Mouse (Mus musculus) heart, postnatal 25 days (tissue): Measurements from ENCODE around the gene Eftud2. TPM values are rescaled to one million over a fixed set of nuclear protein-coding genes. Genes with fewer than 3 reads are reported as not detected.
A peak's percentile ranks its signal among the peaks of the same experiment; 100 is the strongest.

Source experiments
- DNase-seq: peaks from one replicate; pipeline ENCODE4 v3.0.0; 2022; ENCODE audit warnings: low spot score
- intact Hi-C: fragments of 180-260 bp; cut with DNase I; formaldehyde crosslinking; loops from one replicate; pipeline ENCODE4 v1.15.1; 2025
- total RNA-seq, 2 experiments: library from RNA; stranded (reverse); gene quantifications; 2 replicates each; pipeline ENCODE4 v1.2.3; 2021

The Eftud2 gene
- total RNA-seq, 2 experiments from 2014 or later, result 34.6 to 36.1 TPM

DNA sequence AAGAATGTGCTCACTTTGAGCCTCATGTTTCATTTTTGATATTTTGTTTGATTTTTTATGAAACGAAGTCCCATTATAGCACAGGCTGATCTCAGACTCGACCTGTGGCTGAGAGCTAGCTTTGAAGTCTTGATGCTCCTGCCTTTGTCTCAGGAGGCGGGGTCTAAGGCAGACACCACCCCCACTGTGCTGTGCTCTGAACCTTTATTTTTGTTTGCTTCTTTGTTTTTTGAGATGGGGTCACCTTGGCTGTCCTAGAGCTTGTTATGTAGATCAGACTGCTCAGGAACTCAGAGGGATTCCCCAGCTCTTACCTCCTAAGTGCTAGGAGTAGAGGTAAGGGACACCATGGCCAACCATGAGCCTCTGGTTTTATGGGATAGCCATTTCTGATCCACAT is 60.4 kb downstream of the Eftud2 start:
- intact Hi-C loops, result no loop called here
- DNase-seq, result no peak

DNA sequence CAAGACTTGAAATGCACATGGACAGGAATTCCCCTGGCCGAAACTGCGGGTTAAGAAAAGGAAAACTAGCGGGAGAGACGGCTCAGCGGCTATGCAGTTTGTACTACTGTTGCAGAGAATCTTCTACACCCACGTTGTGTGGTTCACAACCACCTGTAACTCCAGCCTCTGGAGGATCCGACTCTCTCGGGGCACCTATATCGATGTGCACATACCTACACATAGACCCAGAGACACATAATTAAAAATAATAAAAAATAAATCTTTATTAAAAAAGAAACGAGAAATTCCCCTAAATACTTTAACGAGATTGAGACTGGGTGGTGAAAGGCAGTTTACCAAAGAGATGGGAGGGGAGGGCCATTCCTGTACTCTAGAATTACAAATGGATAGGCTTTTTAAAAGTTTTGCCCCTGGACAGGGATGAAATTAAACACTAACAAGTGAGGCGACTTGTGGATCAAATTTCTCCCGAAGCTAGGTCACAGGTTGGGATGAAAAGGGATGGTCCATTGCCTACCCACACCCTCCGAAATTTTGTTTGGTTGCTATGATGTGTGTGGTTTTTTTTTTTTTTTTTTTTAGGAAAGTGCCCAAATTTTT is 60.9 kb downstream of the Eftud2 start:
- intact Hi-C loops, result loop anchor here (2.0 kb wide), 1 partner anchor 43 kb away; no protein-coding TSS in a partner anchor
- DNase-seq, result no peak

DNA sequence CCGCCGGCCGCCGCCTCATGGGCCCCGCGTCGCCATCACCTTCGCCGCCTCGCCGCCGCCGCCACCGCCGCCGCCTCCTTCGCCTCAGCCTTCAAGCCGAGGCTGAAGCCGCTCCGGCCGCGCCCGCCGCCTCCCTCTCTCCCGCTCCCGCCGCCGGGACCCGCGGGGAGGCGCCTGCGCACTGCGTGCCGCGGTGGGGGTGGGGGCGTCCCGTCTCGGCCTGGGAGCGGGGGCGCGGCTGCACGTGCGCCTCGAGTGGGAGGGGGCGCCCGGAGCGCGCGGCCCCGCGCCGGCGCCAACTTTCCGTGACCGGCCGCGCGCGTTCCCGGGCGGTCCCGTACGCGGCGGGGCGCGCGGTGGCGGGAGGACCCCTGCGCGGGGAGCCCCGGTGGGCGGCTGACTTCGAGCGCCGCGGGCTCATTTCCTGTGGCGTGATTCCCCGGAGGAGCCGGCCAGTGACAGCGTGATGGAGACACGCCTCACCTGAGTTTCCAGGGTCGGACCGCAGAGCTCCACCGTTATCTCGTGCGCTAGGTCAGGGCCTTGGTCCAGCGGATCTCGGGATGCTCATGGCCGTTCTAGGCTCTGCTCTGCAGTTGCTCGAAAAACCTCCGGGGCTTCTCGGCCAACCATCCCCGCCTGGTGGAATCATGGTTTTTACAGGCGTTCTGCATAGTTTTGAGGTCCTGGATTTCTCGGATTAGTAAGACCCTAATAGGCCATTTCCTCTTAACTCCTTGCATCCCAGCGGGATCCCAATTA is 61.6 kb downstream of the Eftud2 start, which contains the start of gene Gjc1:
Gene Gjc1, minus strand, starts transcription at position 680 of the 762 bp plus-strand sequence.
- peak; percentile 49 for DNase-seq
- intact Hi-C loops, result loop anchor here (2.0 kb wide), 1 partner anchor 42 kb away; no protein-coding TSS in a partner anchor

DNA sequence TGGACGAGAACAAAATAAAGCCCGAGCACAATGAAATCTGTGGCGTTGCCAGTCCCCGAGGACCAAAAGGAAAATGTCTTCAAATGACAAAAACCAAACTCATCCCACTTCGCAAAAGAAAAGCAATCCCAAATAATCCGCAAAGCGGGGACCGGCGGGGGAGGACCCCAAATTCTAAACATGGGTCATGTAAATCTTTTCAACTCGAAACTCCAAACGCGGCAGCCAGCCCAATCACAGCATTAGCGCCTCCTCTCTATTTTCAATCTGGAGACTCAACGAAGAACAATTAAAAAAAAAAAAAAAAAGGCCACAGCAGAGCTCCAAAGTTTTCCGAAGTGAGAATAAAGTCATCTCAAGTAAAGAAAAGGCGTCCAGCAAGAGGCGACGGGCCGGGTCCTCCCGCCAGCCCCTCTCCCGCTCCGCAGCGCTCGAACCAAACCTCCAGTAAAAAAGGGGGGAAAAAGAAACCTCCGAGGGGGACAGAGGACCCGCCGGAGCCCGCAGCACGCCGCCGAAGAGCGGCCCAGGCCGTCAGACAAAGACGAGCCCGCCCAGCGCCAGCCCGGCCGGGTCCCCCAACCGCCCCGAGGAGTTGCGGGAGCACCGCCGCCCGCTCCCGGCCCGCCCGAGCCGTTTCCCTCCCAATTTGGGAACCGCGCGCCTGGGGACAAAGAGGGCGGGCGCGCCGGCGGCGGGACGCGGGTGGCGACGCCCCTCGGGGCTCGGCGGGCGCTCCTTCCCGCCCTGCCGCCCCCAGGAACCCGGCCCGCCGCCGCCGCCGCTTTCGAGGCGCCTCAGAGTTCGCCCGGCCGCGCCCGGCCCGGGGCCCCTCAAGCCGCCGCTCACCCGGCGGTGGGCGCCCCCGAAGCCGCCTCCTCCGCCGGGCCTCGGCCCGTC is 62.4 kb downstream of the Eftud2 start:
- intact Hi-C loops, result loop anchor here (2.0 kb wide), 1 partner anchor 42 kb away; no protein-coding TSS in a partner anchor
- DNase-seq, result no peak

DNA sequence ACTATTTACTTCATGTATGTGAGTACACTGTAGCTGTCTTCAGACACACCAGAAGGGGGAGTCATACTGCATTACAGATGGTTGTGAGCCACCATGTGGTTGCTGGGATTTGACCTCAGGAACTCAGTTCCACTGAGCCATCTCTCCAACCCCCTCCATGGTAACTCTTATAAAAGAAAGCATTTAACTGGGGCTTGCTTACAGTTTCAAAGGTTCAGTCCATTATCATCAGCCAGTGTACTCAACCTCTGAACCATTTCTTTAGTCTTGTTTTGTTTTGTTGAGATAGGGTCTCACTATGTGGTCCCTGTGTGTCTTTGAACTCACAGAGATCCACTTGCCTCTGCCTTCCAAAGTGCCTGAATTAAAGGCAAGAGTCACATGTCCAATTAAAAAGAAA is 65.9 kb downstream of the Eftud2 start:
- intact Hi-C loops, result no loop called here
- DNase-seq, result no peak

DNA sequence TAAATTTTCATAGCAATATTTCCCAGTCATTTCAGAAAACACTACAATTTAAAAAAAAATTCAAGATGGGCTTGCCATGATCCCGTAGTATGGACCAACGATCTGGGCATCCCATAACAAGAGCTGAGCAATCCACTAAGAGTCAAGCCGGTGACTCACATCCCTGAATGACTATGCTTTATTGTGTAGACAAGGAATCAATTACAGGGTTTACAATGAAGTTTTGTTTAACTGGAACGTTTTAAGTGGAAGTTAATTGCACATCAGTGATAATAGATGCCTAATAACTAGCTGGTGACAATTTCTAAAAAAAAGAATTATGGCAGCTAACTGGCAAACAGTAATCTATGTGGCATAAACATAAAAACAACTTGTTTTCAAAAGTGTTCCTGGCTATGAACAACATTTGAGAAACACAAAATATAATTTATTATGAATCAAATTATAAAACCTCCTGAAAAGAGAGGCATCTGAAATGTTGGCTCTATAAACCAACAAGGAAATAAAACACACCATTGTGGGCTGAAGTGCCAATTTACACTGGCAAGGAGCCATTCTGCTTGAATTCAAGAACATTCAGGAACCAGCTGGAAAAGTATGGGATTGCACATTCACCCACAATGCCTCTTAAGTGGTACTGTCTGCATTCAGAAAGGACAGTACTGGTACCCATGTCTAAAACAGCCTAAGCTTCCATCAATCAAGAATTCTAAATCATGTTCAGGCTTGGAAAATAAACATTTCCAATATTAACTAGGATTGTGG is 69.9 kb downstream of the Eftud2 start:
- intact Hi-C loops, result no loop called here
- DNase-seq, result no peak

DNA sequence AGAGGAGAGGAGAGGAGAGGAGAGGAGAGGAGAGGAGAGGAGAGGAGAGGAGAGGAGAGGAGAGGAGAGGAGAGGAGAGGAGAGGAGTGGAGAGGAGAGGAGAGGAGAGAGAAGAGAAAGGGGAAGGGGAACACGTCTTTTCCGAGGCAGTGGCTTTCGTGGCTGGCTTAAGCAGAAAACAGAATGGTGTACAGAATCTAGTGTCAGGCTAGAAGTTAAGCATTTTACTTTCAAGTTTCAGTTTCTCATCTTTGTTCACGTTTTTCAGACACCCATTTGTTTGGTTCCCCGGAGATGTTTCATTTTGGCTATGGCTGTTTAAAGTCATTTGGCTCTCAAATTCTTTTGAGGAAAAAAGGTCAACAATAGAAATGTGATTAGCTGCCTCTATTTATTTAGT is 72.5 kb downstream of the Eftud2 start:
- intact Hi-C loops, result no loop called here
- DNase-seq, result no peak

DNA sequence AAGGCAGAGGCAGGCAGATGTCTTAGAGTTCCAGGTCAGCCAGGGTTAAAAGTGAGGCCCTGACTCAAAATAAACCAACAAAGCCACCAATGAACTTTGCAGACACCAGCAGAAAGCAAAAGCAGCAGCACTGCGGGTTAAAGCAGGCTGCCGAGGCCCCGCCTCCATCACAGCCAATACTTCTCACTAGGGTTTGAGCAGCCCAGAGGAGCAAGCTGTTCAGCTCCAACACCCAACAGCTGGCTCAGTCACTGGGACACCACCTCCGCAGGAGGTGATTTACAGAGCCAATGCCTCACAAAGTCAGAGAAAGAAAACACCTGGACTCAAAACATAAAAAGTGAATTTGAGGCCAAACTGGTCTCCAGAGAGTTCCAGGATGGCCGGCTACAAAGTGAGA is 77.3 kb downstream of the Eftud2 start:
- intact Hi-C loops, result no loop called here
- DNase-seq, result no peak

DNA sequence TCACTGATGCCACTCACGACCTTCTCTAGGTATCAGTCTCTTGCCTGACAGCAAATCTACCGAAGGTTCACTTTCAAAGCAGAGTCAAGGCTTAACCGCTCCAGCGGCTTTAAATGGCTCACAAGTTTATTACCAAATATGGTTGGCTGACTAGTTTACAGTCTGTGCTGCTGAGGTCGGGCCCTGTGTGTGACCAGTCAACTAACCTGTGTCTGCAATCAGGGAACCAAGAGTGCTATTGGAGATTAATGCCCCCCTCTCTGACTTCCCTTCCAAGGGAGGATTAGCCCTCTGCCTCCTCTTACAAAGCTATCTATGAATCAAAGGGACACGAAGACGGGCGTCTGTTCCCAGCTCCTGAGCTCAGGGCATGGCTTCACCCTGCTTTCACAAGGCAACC is 86.6 kb downstream of the Eftud2 start:
- no peak for DNase-seq
- intact Hi-C loops, result no loop called here

DNA sequence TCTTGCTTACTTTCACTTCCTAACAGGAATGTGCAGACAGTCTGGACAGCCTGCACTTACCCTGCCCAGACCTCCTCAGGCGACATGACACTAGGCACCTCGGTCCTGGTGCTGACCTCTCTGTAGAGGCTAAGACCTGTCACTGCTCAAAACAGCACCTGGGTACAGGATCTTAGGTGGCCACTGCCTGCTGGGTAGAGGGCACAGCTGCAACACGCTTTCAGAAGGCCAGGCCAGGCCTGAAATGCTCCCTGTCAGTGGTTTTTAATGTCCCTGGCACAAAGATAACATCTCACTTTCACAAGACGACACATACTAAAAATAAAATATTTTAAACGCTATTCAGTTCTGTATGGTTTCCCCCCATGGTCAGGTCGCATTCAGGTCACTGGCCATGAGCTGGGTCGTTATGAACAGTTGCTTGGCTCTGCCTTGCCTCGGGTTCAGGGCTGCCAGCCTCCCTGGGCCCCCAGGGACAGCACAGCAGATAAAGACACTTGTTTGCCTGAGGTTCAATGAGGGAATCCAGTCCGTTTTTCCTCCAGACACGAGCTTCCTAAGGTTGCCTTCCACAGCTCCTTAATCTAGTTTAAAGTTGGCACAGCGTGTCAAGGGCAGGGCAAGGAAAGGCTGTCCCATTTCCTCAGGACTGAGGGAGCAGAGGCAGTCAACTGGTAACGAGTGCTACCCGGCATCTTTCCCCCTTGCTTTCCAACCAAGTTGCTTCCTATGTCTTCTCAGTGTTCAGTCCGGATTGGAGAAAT is 88.9 kb downstream of the Eftud2 start:
- intact Hi-C loops, result no loop called here
- DNase-seq, result no peak

Other genes with a start within 250 kb of the Eftud2 start
- not detected for gene Meioc, start 217.3 kb downstream of the Eftud2 start, total RNA-seq
- gene Ccdc43, start 183.2 kb downstream of the Eftud2 start, total RNA-seq, result 10 to 100 TPM; 21.2 to 22.8 TPM
- gene Adam11, start 119.5 kb downstream of the Eftud2 start, total RNA-seq, result 1 to 10 TPM; 3.8 to 4.1 TPM
- 10 to 100 TPM; 27.4 to 29.2 TPM for gene Gjc1, start 61.3 kb downstream of the Eftud2 start, total RNA-seq
- gene Higd1b, start 45.1 kb downstream of the Eftud2 start, total RNA-seq, result 10 to 100 TPM; 11.6 to 17.6 TPM
- gene Ccdc103, start 219 bp upstream of the Eftud2 start, total RNA-seq, result not detected
- gene Fam187a, start 4.2 kb upstream of the Eftud2 start, total RNA-seq, result not detected
- gene Gfap, start 19.9 kb upstream of the Eftud2 start, total RNA-seq, result under 1 TPM; 0.13 to 0.31 TPM
- under 1 TPM; 0.44 to 0.50 TPM for gene Kif18b, start 44.1 kb upstream of the Eftud2 start, total RNA-seq
- gene C1ql1, start 65.7 kb upstream of the Eftud2 start, total RNA-seq, result not detected
- 10 to 100 TPM; 65.2 to 66.1 TPM for gene Nmt1, start 147.2 kb upstream of the Eftud2 start, total RNA-seq
- gene Dcakd, start 147.3 kb upstream of the Eftud2 start, total RNA-seq, result 10 to 100 TPM; 83.5 to 84.3 TPM
- 10 to 100 TPM; 14.7 to 16.3 TPM for gene Plcd3, start 220.7 kb upstream of the Eftud2 start, total RNA-seq
- gene Acbd4, start 220.7 kb upstream of the Eftud2 start, total RNA-seq, result 10 to 100 TPM; 36.7 to 39.0 TPM
- gene Hexim1, start 235.2 kb upstream of the Eftud2 start, total RNA-seq, result 10 to 100 TPM; 17.5 to 18.8 TPM